Mouse (Mus musculus) intestine, embryonic 15.5 days (tissue): ENCODE measurements around the gene Pip5k1c. TPM values are rescaled to one million over a fixed set of nuclear protein-coding genes. Genes with fewer than 3 reads are reported as not detected.

Experiments used
- polyA plus RNA-seq: library from polyadenylated mRNA; unstranded; fragments of >200 nt; fragmentation: Nextera tagmentation; extraction: Ambion mirVana; gene quantifications from 2 replicates; pipeline ENCODE4 v1.2.1, GENCODE M21; 2015

The Pip5k1c gene
- polyA plus RNA-seq, 1 experiment from 2014 or later, result 42.7 TPM

Other genes starting within 250 kb of the Pip5k1c start
- 166 and 183 TPM in 2 replicates for gene Sgta, start 232.8 kb upstream of the Pip5k1c start, polyA plus RNA-seq
- gene Thop1, start 222.9 kb upstream of the Pip5k1c start, polyA plus RNA-seq, result 57.1 and 60.1 TPM in 2 replicates
- gene Creb3l3, start 194.1 kb upstream of the Pip5k1c start, polyA plus RNA-seq, result 48.2 and 57.8 TPM in 2 replicates
- 190 and 208 TPM in 2 replicates for gene Map2k2, start 187.0 kb upstream of the Pip5k1c start, polyA plus RNA-seq
- gene Zbtb7a, start 157.7 kb upstream of the Pip5k1c start, polyA plus RNA-seq, result 52.5 and 53.0 TPM in 2 replicates
- 47.2 and 58.4 TPM in 2 replicates for gene Pias4, start 125.0 kb upstream of the Pip5k1c start, polyA plus RNA-seq
- 515 and 540 TPM in 2 replicates for gene Eef2, start 116.3 kb upstream of the Pip5k1c start, polyA plus RNA-seq
- gene Dapk3, start 110.0 kb upstream of the Pip5k1c start, polyA plus RNA-seq, result 56.6 and 62.7 TPM in 2 replicates
- 0.13 and 0.15 TPM in 2 replicates for gene 4930442H23Rik, start 109.1 kb upstream of the Pip5k1c start, polyA plus RNA-seq
- gene Nmrk2, start 90.9 kb upstream of the Pip5k1c start, polyA plus RNA-seq, result 0.14 TPM in 1 of 2 replicates, not detected in the other
- gene Atcay, start 62.1 kb upstream of the Pip5k1c start, polyA plus RNA-seq, result 1.7 TPM in 2 replicates
- gene Zfr2, start 59.8 kb upstream of the Pip5k1c start, polyA plus RNA-seq, result 7.9 and 9.2 TPM in 2 replicates
- 2.2 and 2.4 TPM in 2 replicates for gene Matk, start 40.0 kb upstream of the Pip5k1c start, polyA plus RNA-seq
- 242 and 245 TPM in 2 replicates for gene Mrpl54, start 26.0 kb upstream of the Pip5k1c start, polyA plus RNA-seq
- 55.1 and 69.2 TPM in 2 replicates for gene Apba3, start 26.0 kb upstream of the Pip5k1c start, polyA plus RNA-seq
- 47.0 and 53.3 TPM in 2 replicates for gene Tjp3, start 1.4 kb upstream of the Pip5k1c start, polyA plus RNA-seq
- gene Cactin, start 28.1 kb downstream of the Pip5k1c start, polyA plus RNA-seq, result 38.7 and 39.5 TPM in 2 replicates
- 21.3 and 21.7 TPM in 2 replicates for gene Tbxa2r, start 35.8 kb downstream of the Pip5k1c start, polyA plus RNA-seq
- 0.06 TPM in 1 of 2 replicates, not detected in the other for gene Gipc3, start 50.3 kb downstream of the Pip5k1c start, polyA plus RNA-seq
- gene Hmg20b, start 57.5 kb downstream of the Pip5k1c start, polyA plus RNA-seq, result 71.2 and 71.7 TPM in 2 replicates
- 19.9 and 23.8 TPM in 2 replicates for gene Mfsd12, start 64.5 kb downstream of the Pip5k1c start, polyA plus RNA-seq
- gene 4930404N11Rik, start 72.9 kb downstream of the Pip5k1c start, polyA plus RNA-seq, result 1.0 and 2.2 TPM in 2 replicates
- gene Fzr1, start 85.6 kb downstream of the Pip5k1c start, polyA plus RNA-seq, result 83.2 and 85.7 TPM in 2 replicates
- 89.2 and 100 TPM in 2 replicates for gene Dohh, start 91.5 kb downstream of the Pip5k1c start, polyA plus RNA-seq
- gene Gm48551, start 91.5 kb downstream of the Pip5k1c start, polyA plus RNA-seq, result 2.8 and 3.6 TPM in 2 replicates
- gene Gm48552, start 96.0 kb downstream of the Pip5k1c start, polyA plus RNA-seq, result 1.4 TPM in 1 of 2 replicates, not detected in the other
- 235 and 288 TPM in 2 replicates for gene Smim24, start 100.1 kb downstream of the Pip5k1c start, polyA plus RNA-seq
- gene Nfic, start 162.7 kb downstream of the Pip5k1c start, polyA plus RNA-seq, result 52.8 and 56.0 TPM in 2 replicates
- 1.7 TPM in 2 replicates for gene Celf5, start 189.7 kb downstream of the Pip5k1c start, polyA plus RNA-seq
- 98.5 and 118 TPM in 2 replicates for gene Ncln, start 203.4 kb downstream of the Pip5k1c start, polyA plus RNA-seq
- gene S1pr4, start 207.2 kb downstream of the Pip5k1c start, polyA plus RNA-seq, result 1.0 and 1.1 TPM in 2 replicates
- gene Gna15, start 231.3 kb downstream of the Pip5k1c start, polyA plus RNA-seq, result 0.92 and 0.97 TPM in 2 replicates